Mouse (Mus musculus): Measurements from ENCODE around the gene Hs3st3a1. TPM values are rescaled to one million over a fixed set of nuclear protein-coding genes. Genes with fewer than 3 reads are reported as not detected.

The Hs3st3a1 gene
- polyA plus RNA-seq, 1 experiment from 2014 or later: 2.8 TPM

DNA sequence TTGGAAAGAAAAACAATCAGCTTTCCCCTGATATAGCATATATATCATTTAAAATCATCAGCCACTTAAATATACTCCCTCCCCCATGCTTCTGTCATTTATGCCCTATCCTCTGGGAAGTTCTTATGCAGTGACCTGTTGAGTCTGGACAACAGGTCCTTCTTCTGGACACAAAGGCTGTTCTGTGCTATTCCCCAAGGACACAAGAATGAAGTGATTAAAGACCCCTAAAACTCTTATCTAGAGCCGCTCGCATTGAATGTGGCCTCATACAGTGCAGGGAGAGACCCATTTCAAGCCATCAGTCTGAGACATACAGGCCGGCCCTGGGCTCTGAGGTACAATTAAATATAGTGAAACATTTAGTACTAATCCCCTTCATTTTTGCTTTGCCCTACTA lies 2.6 kb downstream of the Hs3st3a1 start:
- peak overlapping the region; percentile 95 for H3K4me2 ChIP-seq
- 31% methylated on average over 3 of the region's 3 CpGs for WGBS
- H3K4me1 ChIP-seq (replicated peaks): peaks cover 50% of the 10 kb centered on the region
- no peak for ATAC-seq (ENCODE audit: insufficient number of reproducible peaks, insufficient read depth, low FRiP score, low TSS enrichment, low read depth)
- no peaks in the 10 kb centered on the region for H3K36me3 ChIP-seq
- no peaks in the 10 kb centered on the region for H3K9me3 ChIP-seq
- H3K9ac ChIP-seq (replicated peaks): peak overlapping the region; percentile 27; the same call in 1 of the 2 replicates
- H3K4me3 ChIP-seq (replicated peaks): peak overlapping the region; percentile 69
- H3K27me3 ChIP-seq: peaks cover 16% of the 10 kb centered on the region; the same call in 1 of the 2 replicates
- H3K27ac ChIP-seq: peak overlapping the region; percentile 53; the same call in 1 of the 2 replicates

DNA sequence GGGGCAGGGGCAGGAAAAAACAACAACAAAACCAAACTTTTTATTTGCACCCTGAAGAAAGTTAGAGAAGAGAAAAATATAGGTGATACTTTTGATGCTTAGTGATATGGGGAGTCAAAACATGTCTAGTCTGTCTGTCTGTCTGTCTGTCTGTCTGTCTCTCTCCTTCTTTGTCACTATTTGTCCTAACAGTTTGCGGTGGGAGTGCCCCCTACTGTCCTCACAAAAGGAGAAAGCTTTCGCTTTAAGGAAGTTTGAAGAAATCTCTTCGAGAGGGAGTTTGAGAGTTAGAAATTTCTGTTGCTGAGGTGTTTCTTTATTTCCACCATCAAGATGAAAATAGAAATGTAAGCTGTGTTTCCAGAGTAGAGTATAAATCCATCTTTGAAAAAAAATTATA lies 3.8 kb downstream of the Hs3st3a1 start:
- Histone ChIP-seq H3K36me3 (no peaks in the 10 kb centered on the region), H3K4me3 (replicated peaks) (peak overlapping the region; percentile 21), H3K9ac (replicated peaks) (no peak overlapping the region), H3K4me2 (peak overlapping the region; percentile 95), H3K27ac (no peak overlapping the region), H3K4me1 (replicated peaks) (peaks cover 54% of the 10 kb centered on the region), H3K9me3 (no peaks in the 10 kb centered on the region), H3K27me3 (peaks cover 16% of the 10 kb centered on the region; the same call in 1 of the 2 replicates)
- ATAC-seq (ENCODE audit: insufficient number of reproducible peaks, insufficient read depth, low FRiP score, low TSS enrichment, low read depth): no peak
- 31% methylated on average over 3 of the region's 3 CpGs for WGBS

DNA sequence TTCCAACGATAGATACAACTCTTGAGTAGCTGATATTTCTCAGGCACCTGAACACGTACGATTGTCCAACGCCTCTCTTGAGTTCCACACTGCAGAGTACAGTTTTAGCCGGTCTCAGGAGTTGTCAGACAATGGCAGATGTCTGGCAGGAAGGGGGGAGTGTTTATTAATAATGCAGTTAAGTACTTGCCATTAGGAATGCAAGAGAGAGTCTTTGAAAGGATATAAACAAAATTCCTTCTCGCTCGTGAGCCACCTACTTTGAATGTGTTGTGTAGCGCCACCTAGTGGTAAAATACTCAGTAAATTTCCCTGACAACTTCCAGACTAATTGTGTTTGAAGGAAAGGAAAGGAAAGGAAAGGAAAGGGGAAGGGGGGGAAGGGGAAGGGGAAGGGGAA lies 7.0 kb downstream of the Hs3st3a1 start:
- WGBS: 31% methylated on average over 8 of the region's 8 CpGs
- ATAC-seq (ENCODE audit: insufficient number of reproducible peaks, insufficient read depth, low FRiP score, low TSS enrichment, low read depth): no peak

DNA sequence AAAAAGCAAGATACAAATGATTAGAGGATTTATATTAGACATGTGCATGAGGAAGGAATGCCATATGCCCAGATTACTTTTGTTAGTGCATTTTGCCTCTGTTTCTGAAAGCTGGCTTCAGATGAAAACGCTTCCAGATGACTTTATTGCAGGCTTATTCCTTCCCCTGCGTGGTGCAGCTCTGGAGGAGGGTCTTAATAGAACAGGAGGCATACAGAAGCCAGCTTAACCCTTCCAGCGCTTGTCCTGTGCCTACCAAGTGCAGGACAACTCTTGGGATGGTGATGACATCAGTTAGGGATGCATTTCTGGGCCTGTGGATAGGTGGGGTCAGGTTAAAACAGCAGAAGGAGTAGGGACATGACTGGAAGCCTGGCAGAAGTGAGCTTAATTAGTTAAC lies 7.6 kb downstream of the Hs3st3a1 start:
- peaks cover 25% of the 10 kb centered on the region; the same call in 1 of the 2 replicates for H3K27me3 ChIP-seq
- H3K4me3 ChIP-seq (replicated peaks): no peak overlapping the region
- H3K9me3 ChIP-seq: no peaks in the 10 kb centered on the region
- H3K36me3 ChIP-seq: no peaks in the 10 kb centered on the region
- H3K4me2 ChIP-seq: no peak overlapping the region
- H3K4me1 ChIP-seq (replicated peaks): peaks cover 45% of the 10 kb centered on the region
- no peak for ATAC-seq (ENCODE audit: insufficient number of reproducible peaks, insufficient read depth, low FRiP score, low TSS enrichment, low read depth)
- WGBS: 25% methylated on average over 3 of the region's 3 CpGs
- H3K27ac ChIP-seq: no peak overlapping the region
- no peak overlapping the region for H3K9ac ChIP-seq (replicated peaks)

More for the DNA sequence above, 7.0 kb downstream of the Hs3st3a1 start:
- Histone ChIP-seq H3K36me3 (no peaks in the 10 kb centered on the region), H3K4me2 (peak overlapping the region; percentile 40), H3K4me1 (replicated peaks) (peaks cover 42% of the 10 kb centered on the region), H3K27ac (no peak overlapping the region; the same call in 1 of the 2 replicates), H3K4me3 (replicated peaks) (no peak overlapping the region), H3K9ac (replicated peaks) (no peak overlapping the region), H3K27me3 (peaks cover 26% of the 10 kb centered on the region; the same call in 1 of the 2 replicates), H3K9me3 (no peaks in the 10 kb centered on the region)

DNA sequence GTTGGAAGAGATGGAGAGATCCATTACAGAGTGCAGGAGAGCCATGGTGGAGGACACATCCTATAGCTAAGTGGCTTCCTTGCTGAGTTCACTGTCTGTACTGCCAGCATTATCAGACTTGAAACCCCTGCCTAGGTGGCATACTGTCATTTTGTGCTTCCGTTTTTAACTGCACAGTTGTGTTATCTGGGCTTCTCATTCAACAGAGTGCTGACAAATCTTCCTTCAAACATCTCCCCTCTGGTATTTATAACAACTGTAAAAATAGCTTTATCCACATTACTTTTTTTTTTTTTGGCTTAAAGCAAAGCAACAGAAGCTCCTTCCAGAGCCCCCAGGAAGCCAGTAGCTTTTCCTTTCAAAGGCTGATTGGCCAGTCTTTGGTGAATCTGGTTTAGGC lies 10.1 kb downstream of the Hs3st3a1 start:
- Histone ChIP-seq H3K27ac (no peak overlapping the region), H3K27me3 (peaks cover 29% of the 10 kb centered on the region), H3K4me1 (replicated peaks) (peaks cover 48% of the 10 kb centered on the region), H3K4me3 (replicated peaks) (no peak overlapping the region), H3K36me3 (no peaks in the 10 kb centered on the region), H3K9me3 (no peaks in the 10 kb centered on the region), H3K4me2 (no peak overlapping the region), H3K9ac (replicated peaks) (no peak overlapping the region)
- WGBS: 87% methylated on average over 1 of the region's 1 CpGs
- no peak for ATAC-seq (ENCODE audit: insufficient number of reproducible peaks, insufficient read depth, low FRiP score, low TSS enrichment, low read depth)

DNA sequence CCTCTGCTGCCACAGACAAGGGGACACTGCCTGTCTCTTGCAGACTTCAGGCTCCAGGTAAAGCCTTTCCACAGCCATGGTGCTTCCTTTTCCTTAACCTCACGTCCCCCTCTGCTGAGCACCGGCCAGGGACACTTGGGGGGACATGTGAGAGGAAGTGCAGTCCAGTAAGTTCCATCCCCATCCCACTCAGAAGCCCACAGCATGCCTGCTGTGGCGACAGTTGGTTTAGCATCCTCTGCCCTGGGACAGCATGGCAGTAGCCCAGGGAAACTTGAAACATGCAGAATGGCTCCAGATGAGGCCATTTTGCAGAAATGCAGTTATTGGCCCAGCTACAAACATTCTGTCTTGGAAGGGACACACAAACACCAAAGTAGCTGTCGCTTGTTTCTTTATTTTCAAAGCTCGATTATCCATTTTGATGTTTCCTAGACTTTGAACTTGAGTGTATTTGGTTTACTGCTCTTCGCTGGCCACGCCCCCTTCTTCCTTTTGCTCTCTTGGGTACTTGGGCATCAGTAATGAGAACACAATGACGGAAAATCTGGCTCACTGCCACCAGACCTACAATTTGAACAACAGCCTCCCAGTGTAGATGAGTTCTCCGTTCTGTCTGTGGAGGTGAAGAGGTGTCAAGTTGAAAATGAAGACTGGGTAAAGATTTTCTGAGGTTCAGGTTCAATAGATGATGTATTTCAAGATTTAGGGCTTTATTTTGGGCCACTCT lies 13.6 kb downstream of the Hs3st3a1 start:
- no peak overlapping the region for H3K4me2 ChIP-seq
- H3K27ac ChIP-seq: no peak overlapping the region
- no peak overlapping the region for H3K9ac ChIP-seq (replicated peaks)
- peaks cover 24% of the 10 kb centered on the region for H3K4me1 ChIP-seq (replicated peaks)
- H3K9me3 ChIP-seq: no peaks in the 10 kb centered on the region
- no peak for ATAC-seq (ENCODE audit: insufficient number of reproducible peaks, insufficient read depth, low FRiP score, low TSS enrichment, low read depth)
- H3K36me3 ChIP-seq: no peaks in the 10 kb centered on the region
- H3K27me3 ChIP-seq: peaks cover 24% of the 10 kb centered on the region
- no peak overlapping the region for H3K4me3 ChIP-seq (replicated peaks)
- 81% methylated on average over 9 of the region's 9 CpGs for WGBS

DNA sequence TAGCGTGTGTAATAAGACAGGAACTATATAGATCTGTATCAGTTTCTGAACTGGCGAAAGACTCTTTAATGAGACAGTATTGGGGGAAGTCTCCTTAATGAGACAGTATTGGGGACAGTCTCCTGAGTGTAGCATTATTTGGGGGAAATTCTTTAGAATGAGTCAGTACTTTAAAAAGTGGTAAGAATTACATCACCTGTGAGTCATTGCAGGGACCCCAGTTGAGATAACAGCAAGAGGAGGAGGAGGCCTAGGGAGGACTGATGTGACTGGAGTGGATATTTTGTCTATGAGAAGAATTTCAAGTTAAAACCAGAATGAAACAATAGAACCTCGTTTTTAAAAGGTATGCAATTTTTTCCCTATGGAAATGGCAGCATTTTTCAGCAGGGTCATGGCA lies 26.6 kb downstream of the Hs3st3a1 start:
- no peaks in the 10 kb centered on the region for H3K9me3 ChIP-seq
- H3K4me3 ChIP-seq (replicated peaks): no peak overlapping the region
- H3K27ac ChIP-seq: no peak overlapping the region
- 0 out of 2 replicates have a peak, but pooled peaks cover 8% of the 10 kb centered on the region for H3K4me1 ChIP-seq (replicated peaks)
- WGBS: 83% methylated on average over 3 of the region's 3 CpGs
- ATAC-seq (ENCODE audit: insufficient number of reproducible peaks, insufficient read depth, low FRiP score, low TSS enrichment, low read depth): no peak
- no peaks in the 10 kb centered on the region for H3K36me3 ChIP-seq
- no peak overlapping the region for H3K4me2 ChIP-seq
- no peak overlapping the region for H3K9ac ChIP-seq (replicated peaks)
- no peaks in the 10 kb centered on the region for H3K27me3 ChIP-seq

DNA sequence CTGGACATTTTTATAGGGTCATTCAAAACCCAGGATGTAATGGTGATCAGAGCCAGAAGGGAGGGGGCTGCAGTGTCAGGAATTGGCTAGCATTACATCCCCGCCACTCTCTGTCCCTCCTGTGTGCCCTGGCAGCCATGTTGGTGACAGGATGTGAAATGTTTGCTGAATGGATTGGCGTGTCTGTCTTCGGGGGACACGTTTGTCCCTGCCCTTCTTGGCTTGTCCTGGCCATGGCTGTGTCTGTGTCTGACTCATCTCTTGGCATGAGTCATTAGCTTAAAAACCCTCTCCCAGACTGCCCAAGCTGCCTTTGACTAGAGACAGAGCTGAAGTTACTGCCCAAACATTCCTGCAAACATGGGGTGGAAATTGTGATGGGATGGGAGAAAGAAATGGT lies 33.6 kb downstream of the Hs3st3a1 start:
- no peak for ATAC-seq (ENCODE audit: insufficient number of reproducible peaks, insufficient read depth, low FRiP score, low TSS enrichment, low read depth)
- Histone ChIP-seq H3K4me2 (no peak overlapping the region), H3K4me3 (replicated peaks) (no peak overlapping the region), H3K27me3 (no peaks in the 10 kb centered on the region), H3K9ac (replicated peaks) (no peak overlapping the region), H3K27ac (no peak overlapping the region), H3K36me3 (no peaks in the 10 kb centered on the region), H3K4me1 (replicated peaks) (peaks cover 21% of the 10 kb centered on the region; the same call in 1 of the 2 replicates), H3K9me3 (no peaks in the 10 kb centered on the region)
- 47% methylated on average over 4 of the region's 4 CpGs for WGBS

DNA sequence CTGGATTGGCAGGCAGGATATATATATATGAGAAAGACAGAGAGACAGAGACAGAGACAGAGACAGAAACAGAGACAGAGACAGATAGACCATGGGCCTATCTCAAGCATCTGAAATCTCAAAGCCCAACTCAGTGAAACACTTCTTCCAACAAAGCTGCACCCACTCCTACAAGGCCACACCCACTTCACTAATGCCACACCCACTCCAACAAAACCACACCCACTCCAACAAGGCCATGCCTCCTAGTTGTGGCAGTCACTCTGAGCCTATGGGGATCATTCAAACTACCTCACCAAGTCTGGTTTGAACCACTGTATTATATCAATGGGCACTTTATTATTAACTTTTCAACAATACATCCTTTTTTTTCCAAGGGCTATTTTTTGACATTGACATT lies 35.6 kb downstream of the Hs3st3a1 start:
- no peak overlapping the region for H3K27ac ChIP-seq
- no peaks in the 10 kb centered on the region for H3K9me3 ChIP-seq
- H3K4me3 ChIP-seq (replicated peaks): no peak overlapping the region
- H3K4me2 ChIP-seq: no peak overlapping the region
- H3K36me3 ChIP-seq: no peaks in the 10 kb centered on the region
- H3K27me3 ChIP-seq: no peaks in the 10 kb centered on the region
- H3K9ac ChIP-seq (replicated peaks): no peak overlapping the region
- ATAC-seq (ENCODE audit: insufficient number of reproducible peaks, insufficient read depth, low FRiP score, low TSS enrichment, low read depth): no peak
- peaks cover 15% of the 10 kb centered on the region; the same call in 1 of the 2 replicates for H3K4me1 ChIP-seq (replicated peaks)

DNA sequence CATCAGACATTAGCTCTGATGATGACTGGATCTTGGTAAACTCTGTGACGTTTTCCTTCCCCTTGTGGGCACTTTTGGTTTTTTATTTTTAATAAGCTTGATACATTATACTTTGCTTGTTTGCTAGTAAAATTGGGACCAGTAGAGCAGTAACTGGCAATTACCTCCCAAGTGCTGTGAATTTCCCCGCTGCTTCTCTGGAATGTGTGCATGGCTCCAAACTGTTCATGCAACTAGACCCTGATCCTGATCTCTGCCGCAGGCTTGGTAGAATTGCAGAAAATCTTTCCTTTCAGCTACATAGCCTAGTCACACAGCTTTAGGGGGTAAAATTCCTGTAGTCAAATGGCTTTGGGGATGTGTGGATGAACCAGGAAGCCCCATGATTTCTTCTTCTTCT lies 38.5 kb downstream of the Hs3st3a1 start:
- Histone ChIP-seq H3K4me2 (no peak overlapping the region), H3K4me1 (replicated peaks) (peaks cover 3% of the 10 kb centered on the region; the same call in 1 of the 2 replicates), H3K9me3 (no peaks in the 10 kb centered on the region), H3K27me3 (no peaks in the 10 kb centered on the region), H3K9ac (replicated peaks) (no peak overlapping the region), H3K27ac (no peak overlapping the region), H3K4me3 (replicated peaks) (no peak overlapping the region), H3K36me3 (no peaks in the 10 kb centered on the region)
- ATAC-seq (ENCODE audit: insufficient number of reproducible peaks, insufficient read depth, low FRiP score, low TSS enrichment, low read depth): no peak
- WGBS: 74% methylated on average over 3 of the region's 3 CpGs

DNA sequence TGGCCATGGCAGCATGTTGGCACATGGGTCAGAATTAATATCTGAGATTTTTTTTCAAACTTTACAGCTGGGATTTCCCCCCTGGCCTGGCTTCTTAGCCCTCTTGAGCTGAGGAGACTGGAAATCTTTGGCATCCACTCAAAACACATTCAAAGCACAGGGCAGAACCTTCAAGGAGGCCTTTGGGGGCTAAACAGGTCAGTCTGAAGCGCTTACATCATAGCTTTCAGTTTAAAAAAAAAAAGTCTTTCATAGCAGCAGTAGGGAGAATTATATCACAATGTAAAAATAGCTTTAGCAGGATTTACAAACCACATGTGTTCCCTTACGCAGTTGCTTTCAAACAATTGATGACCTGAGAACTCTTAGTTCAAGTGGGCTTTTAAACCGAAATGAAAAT lies 46.3 kb downstream of the Hs3st3a1 start:
- Histone ChIP-seq H3K9me3 (no peaks in the 10 kb centered on the region), H3K27ac (no peak overlapping the region), H3K9ac (replicated peaks) (no peak overlapping the region), H3K27me3 (no peaks in the 10 kb centered on the region), H3K36me3 (no peaks in the 10 kb centered on the region), H3K4me2 (no peak overlapping the region), H3K4me3 (replicated peaks) (no peak overlapping the region), H3K4me1 (replicated peaks) (peaks cover 9% of the 10 kb centered on the region)
- no peak for ATAC-seq (ENCODE audit: insufficient number of reproducible peaks, insufficient read depth, low FRiP score, low TSS enrichment, low read depth)
- 65% methylated on average over 3 of the region's 3 CpGs for WGBS

All from limb, embryonic 12.5 days (tissue).